Mouse (Mus musculus) lung, postnatal 0 days (tissue): ENCODE results near the gene Gm11938.
"Not testable (repeated sequence)": the region's sequence is repeated elsewhere in the genome, so short reads cannot be mapped to it uniquely, and the experiment has no call there.

Experiments
- CTCF ChIP-seq: IDR thresholded peaks from 2 replicates; pipeline ENCODE4 v1.5.1; 2016; ENCODE audit warnings: antibody characterized with exemption, mild to moderate bottlenecking
- EP300 ChIP-seq: IDR thresholded peaks from 2 replicates; pipeline ENCODE4 v1.6.1; 2016; ENCODE audit warnings: antibody characterized with exemption, mild to moderate bottlenecking, control low read depth

GRCm38 (mm10) chr11:99610089-99610488 is 7.0 kb upstream of the Gm11938 start, which contains the start of gene Gm11937:
- not testable (repeated sequence) for TF ChIP-seq EP300, CTCF
